Mouse (Mus musculus): ENCODE data around the gene R3hcc1l.

DNA sequence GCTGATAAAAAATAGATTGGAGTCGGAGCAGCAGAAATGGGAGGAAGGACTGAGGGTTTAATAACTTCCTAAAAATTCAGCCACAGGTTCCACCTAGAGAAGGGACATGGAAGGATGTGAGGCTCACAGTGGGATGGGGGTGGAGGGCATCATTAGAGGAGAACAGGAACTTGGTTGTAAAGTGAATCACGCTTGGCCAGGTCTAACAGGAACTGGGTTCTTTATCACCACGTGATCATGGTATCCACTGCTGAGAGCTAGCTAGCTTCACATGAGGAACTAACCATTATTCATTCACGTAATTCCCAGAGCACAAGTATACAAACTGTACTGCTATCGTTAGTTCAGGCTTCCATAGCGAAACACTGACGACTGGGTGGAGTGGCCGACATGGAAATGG, 121.0 kb downstream of the R3hcc1l start:
- TF ChIP-seq EP300 (IDR thresholded peaks at IDR 0.05; ENCODE audit: low read depth): no peak
- no peak for TF ChIP-seq CTCF (IDR thresholded peaks at IDR 0.05; ENCODE audit: low read depth)

Measured in liver, embryonic 14.5 days (tissue).